Mouse (Mus musculus): ENCODE measurements around the gene Lgalsl.

DNA sequence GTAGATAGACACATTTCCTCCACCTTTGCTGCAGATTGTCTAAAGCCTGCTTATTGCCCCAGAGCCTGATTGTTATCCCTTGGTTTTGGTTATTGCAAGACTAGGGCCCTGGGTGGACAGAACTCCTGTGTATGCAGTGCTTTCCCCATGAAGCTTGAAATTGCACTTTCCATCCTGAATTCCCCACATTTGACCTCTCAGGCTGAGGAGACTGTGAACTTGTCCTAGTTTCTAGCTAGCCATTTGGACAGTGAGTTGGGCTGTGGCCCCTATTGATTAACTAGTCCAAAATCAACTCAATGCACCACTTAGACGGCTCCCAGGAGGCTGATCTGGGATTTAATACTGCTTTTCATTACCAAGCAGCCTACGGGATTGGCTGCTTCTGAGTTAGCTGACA lies 6.9 kb downstream of the Lgalsl start:
- TF ChIP-seq CTCF (IDR thresholded peaks at IDR 0.05) (no peak), POLR2A (IDR thresholded peaks at IDR 0.05; ENCODE audit: insufficient read depth, low read depth, low read length) (no peak), EP300 (IDR thresholded peaks at IDR 0.05; ENCODE audit: insufficient read depth, low read depth, low read length) (no peak)
